Mouse (Mus musculus) limb, embryonic 14.5 days (tissue): ENCODE data around the gene Stk24. TPM values are rescaled to one million over a fixed set of nuclear protein-coding genes. Genes with fewer than 3 reads are reported as not detected.

Experiments
- ATAC-seq: fragments of 200-750 bp; cut with Nextera tagmentation; 2 replicates; pipeline ENCODE4 v1.8.0; 2017; ENCODE audit warnings: low read depth, moderate number of reproducible peaks, moderate TSS enrichment; ENCODE audit not compliant: low FRiP score
- DNase-seq: peaks from one replicate; pipeline ENCODE4 v3.0.0-alpha.2; 2015; ENCODE audit warnings: low spot score
- H3K27ac ChIP-seq: fragments of 300-500 bp; sonication (generic); replicated peaks from 2 replicates; pipeline ENCODE4 v1.5.1; 2014; ENCODE audit warnings: low read depth, mild to moderate bottlenecking, low read length, moderate library complexity, mixed read lengths
- H3K27me3 ChIP-seq: fragments of 300-500 bp; sonication (generic); 2 replicates; pipeline ENCODE4 v1.6.1; 2014; ENCODE audit warnings: low read length, mixed read lengths; ENCODE audit not compliant: control insufficient read depth, insufficient read depth
- H3K36me3 ChIP-seq: fragments of 300-500 bp; sonication (generic); 2 replicates; pipeline ENCODE4 v1.6.1; 2014; ENCODE audit warnings: mild to moderate bottlenecking, low read length, moderate library complexity, mixed read lengths; ENCODE audit not compliant: control insufficient read depth, insufficient read depth
- H3K4me1 ChIP-seq: fragments of 300-500 bp; sonication (generic); 2 replicates; pipeline ENCODE4 v1.6.1; 2014; ENCODE audit warnings: antibody characterized with exemption, low read length, mixed read lengths; ENCODE audit not compliant: control insufficient read depth, insufficient read depth
- H3K4me2 ChIP-seq: fragments of 300-500 bp; sonication (generic); replicated peaks from 2 replicates; pipeline ENCODE4 v1.6.1; 2014; ENCODE audit warnings: low read depth, mild to moderate bottlenecking, low read length, moderate library complexity; ENCODE audit not compliant: severe bottlenecking
- H3K4me3 ChIP-seq: fragments of 300-500 bp; sonication (generic); replicated peaks from 2 replicates; pipeline ENCODE4 v1.5.1; 2014; ENCODE audit warnings: low read length
- H3K9ac ChIP-seq: fragments of 300-500 bp; sonication (generic); 2 replicates; pipeline ENCODE4 v1.6.1; 2014; ENCODE audit warnings: mild to moderate bottlenecking, low read depth, low read length, moderate library complexity; ENCODE audit not compliant: severe bottlenecking
- H3K9me3 ChIP-seq: fragments of 300-500 bp; sonication (generic); 2 replicates; pipeline ENCODE4 v1.6.1; 2016; ENCODE audit warnings: low read length; ENCODE audit not compliant: control insufficient read depth
- POLR2A ChIP-seq: fragments of 200-500 bp; IDR thresholded peaks from 2 replicates; pipeline ENCODE4 v1.8.0; 2012; ENCODE audit warnings: inconsistent platforms, mild to moderate bottlenecking, moderate library complexity, borderline replicate concordance; ENCODE audit not compliant: insufficient read depth, insufficient read length; ENCODE audit errors: extremely low read depth
- WGBS: fragments of 180-500 bp; shearing (Covaris S2); extraction: QIAGEN DNeasy Blood & Tissue Kit; methylation state at CpG from one replicate; pipeline ENCODE4 v1.1.7; 2014; 5-methylcytosine and 5-hydroxymethylcytosine counted together
- polyA plus RNA-seq, 2 experiments: library from polyadenylated mRNA; depleted of rRNA in 1 of 2; stranded (reverse) in 1 of 2; unstranded in 1 of 2; fragments of >200 nt; fragmentation: Nextera tagmentation in 1 of 2; extraction: Ambion mirVana in 1 of 2; gene quantifications; 2 replicates each; pipeline versions ENCODE4 v1.2.1 to v1.2.3; 2012 to 2014

The Stk24 gene
- polyA plus RNA-seq, 2 experiments, result 37.6 to 46.7 TPM

- Histone ChIP-seq H3K9ac (no peak overlapping the region), H3K4me3 (no peak overlapping the region), H3K9me3 (no peaks in the 10 kb centered on the region), H3K4me2 (no peak overlapping the region), H3K27ac (no peak overlapping the region), H3K36me3 (peaks cover 8% of the 10 kb centered on the region), H3K27me3 (no peaks in the 10 kb centered on the region), H3K4me1 (peaks cover 15% of the 10 kb centered on the region)
- 73% methylated on average over 2 of the region's 2 CpGs for WGBS
- no peak for DNase-seq
- no peak for ATAC-seq
- no peak for TF ChIP-seq POLR2A
These were observed 68.7 kb downstream of the Stk24 start for GRCm38 (mm10) chr14:121311083-121311482.

- 82% methylated on average over 6 of the region's 6 CpGs for WGBS
- Histone ChIP-seq H3K36me3 (peaks cover 8% of the 10 kb centered on the region), H3K9me3 (no peaks in the 10 kb centered on the region), H3K27me3 (no peaks in the 10 kb centered on the region), H3K4me2 (no peak overlapping the region), H3K4me1 (peaks cover 13% of the 10 kb centered on the region), H3K9ac (no peak overlapping the region), H3K4me3 (no peak overlapping the region), H3K27ac (no peak overlapping the region)
- ATAC-seq, result no peak
- no peak for DNase-seq
- TF ChIP-seq POLR2A, result no peak
These were observed 69.3 kb downstream of the Stk24 start for GRCm38 (mm10) chr14:121310325-121311080.

- WGBS, result 68% methylated on average over 3 of the region's 3 CpGs
- no peak overlapping the region for H3K4me3 ChIP-seq
- H3K4me1 ChIP-seq, result peaks cover 7% of the 10 kb centered on the region
- H3K27me3 ChIP-seq, result no peaks in the 10 kb centered on the region
- H3K36me3 ChIP-seq, result peaks cover 8% of the 10 kb centered on the region
- no peak overlapping the region for H3K27ac ChIP-seq
- DNase-seq (no peak), ATAC-seq (no peak)
- no peak for TF ChIP-seq POLR2A
- H3K4me2 ChIP-seq, result no peak overlapping the region
- H3K9me3 ChIP-seq, result no peaks in the 10 kb centered on the region
- no peak overlapping the region for H3K9ac ChIP-seq
These were observed 69.9 kb downstream of the Stk24 start for GRCm38 (mm10) chr14:121309909-121310308.

GRCm38 (mm10) chr14:121305316-121306064 is 74.3 kb downstream of the Stk24 start:
- Histone ChIP-seq H3K27me3 (no peaks in the 10 kb centered on the region), H3K4me3 (no peak overlapping the region), H3K36me3 (peaks cover 28% of the 10 kb centered on the region), H3K9me3 (no peaks in the 10 kb centered on the region), H3K4me1 (peaks cover 8% of the 10 kb centered on the region), H3K9ac (no peak overlapping the region), H3K4me2 (no peak overlapping the region), H3K27ac (no peak overlapping the region)
- no peak for TF ChIP-seq POLR2A
- 63% methylated on average over 8 of the region's 8 CpGs for WGBS
- no peak for DNase-seq
- no peak for ATAC-seq

GRCm38 (mm10) chr14:121304523-121304922 is 75.3 kb downstream of the Stk24 start:
- ATAC-seq, result no peak
- Histone ChIP-seq H3K4me3 (no peak overlapping the region), H3K4me2 (no peak overlapping the region), H3K27ac (no peak overlapping the region), H3K36me3 (peaks cover 38% of the 10 kb centered on the region), H3K9me3 (no peaks in the 10 kb centered on the region), H3K9ac (no peak overlapping the region), H3K4me1 (peaks cover 8% of the 10 kb centered on the region), H3K27me3 (no peaks in the 10 kb centered on the region)
- no peak for DNase-seq
- 66% methylated on average over 7 of the region's 7 CpGs for WGBS
- no peak for TF ChIP-seq POLR2A
